In the genomic region with DNA sequence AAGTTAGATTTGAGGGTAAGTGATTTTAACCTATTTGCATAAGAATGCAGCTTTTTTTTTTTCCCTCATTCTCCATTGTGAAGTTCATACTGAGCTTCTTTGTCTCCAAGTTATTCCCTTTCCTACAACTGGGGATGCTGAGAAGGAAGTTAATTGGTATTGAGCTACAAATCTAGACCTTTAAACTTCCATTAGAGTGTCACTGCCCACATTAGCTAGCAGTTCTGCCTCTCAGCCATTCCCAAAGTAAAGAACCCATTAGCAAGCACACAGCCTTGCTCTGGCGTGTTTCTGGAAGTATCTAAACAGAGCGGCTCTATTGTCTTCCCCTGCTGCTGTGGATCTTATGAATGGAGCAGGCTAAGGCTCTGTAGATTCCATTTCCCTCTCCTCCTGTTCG, we compare ENCODE assay signal across 21 mouse cellular contexts.
DNase-seq lines count a peak whose midpoint lies in the region; ATAC-seq and TF ChIP-seq lines count a peak whose summit lies in the region.
"Had no signal": no experiment of that assay in that cellular context is flagged by ENCODE, and none has a peak within 500 bp of the region (broad histone marks: within the 10 kb centered on the region; RNA-seq: fewer than 3 reads in every experiment).

No protein-coding gene starts in this region.

- ATAC-seq in neural tube, embryonic 15.5 days (ENCODE audit: low FRiP score) = no peak
- ATAC-seq: liver, embryonic 12.5 days had no signal

- no peaks in the 10 kb centered on the region for H3K36me3 ChIP-seq in neural tube, embryonic 15.5 days
- H3K36me3 ChIP-seq in heart, embryonic 10.5 days = no peaks in the 10 kb centered on the region
- H3K36me3 ChIP-seq: forebrain, embryonic 12.5 days; limb, embryonic 12.5 days; stomach, embryonic 15.5 days had no signal

- no peak overlapping the region for H3K4me3 ChIP-seq in layer of hippocampus, adult 2 months
- H3K4me3 ChIP-seq in neural tube, embryonic 15.5 days (replicated peaks) = no peak overlapping the region
- no peak overlapping the region for H3K4me3 ChIP-seq in heart, embryonic 10.5 days
- H3K4me3 ChIP-seq: forebrain, embryonic 12.5 days; limb, embryonic 12.5 days; liver, embryonic 12.5 days; stomach, embryonic 15.5 days had no signal

- peaks cover 13% of the 10 kb centered on the region for H3K4me1 ChIP-seq in neural tube, embryonic 15.5 days
- H3K4me1 ChIP-seq in heart, embryonic 10.5 days = peaks cover 32% of the 10 kb centered on the region

- no peak for TF ChIP-seq CTCF in layer of hippocampus, adult 2 months (conservative IDR thresholded peaks at IDR 0.05)

- no peak for DNase-seq in layer of hippocampus, adult 2 months (ENCODE audit: low spot score in 2 of 2)
- no peak for DNase-seq in layer of hippocampus, postnatal 10 days (ENCODE audit: low spot score in 2 of 2)
- DNase-seq in Muller cell, postnatal 12 days (ENCODE audit: inconsistent ontology term) = peak; percentile 56
- peak; percentile 13 for DNase-seq in ZHBTc4 (ENCODE audit: low read depth, low spot score)
- DNase-seq in heart, embryonic 10.5 days (ENCODE audit: low spot score) = no peak
- no peak for DNase-seq in lung, postnatal 14 days
- DNase-seq: adrenal gland, postnatal 25 days; cerebellum, adult 11 months; cerebellum, adult 9-11 months; kidney, adult 8-10 months; kidney, postnatal 10 days; lung, adult 2 months; right cerebral cortex, adult 18-20 months; thymus, postnatal 36 days had no signal

- H3K27ac ChIP-seq in layer of hippocampus, adult 2 months = peak overlapping the region; percentile 53; the same call in 1 of the 2 replicates
- 0 out of 2 replicates have a peak overlapping the region, but pooled peaks have one; percentile 23 for H3K27ac ChIP-seq in neural tube, embryonic 15.5 days (replicated peaks)
- no peak overlapping the region for H3K27ac ChIP-seq in heart, embryonic 10.5 days
- H3K27ac ChIP-seq: forebrain, embryonic 12.5 days; limb, embryonic 12.5 days; liver, embryonic 12.5 days; stomach, embryonic 15.5 days had no signal

- no peak overlapping the region for H3K9ac ChIP-seq in neural tube, embryonic 15.5 days (replicated peaks)
- H3K9ac ChIP-seq: forebrain, embryonic 12.5 days; limb, embryonic 12.5 days; liver, embryonic 12.5 days; stomach, embryonic 15.5 days had no signal

- H3K9me3 ChIP-seq in neural tube, embryonic 15.5 days (replicated peaks) = no peaks in the 10 kb centered on the region
- H3K9me3 ChIP-seq in heart, embryonic 10.5 days = no peaks in the 10 kb centered on the region
- H3K9me3 ChIP-seq: forebrain, embryonic 12.5 days; limb, embryonic 12.5 days; liver, embryonic 12.5 days; megakaryocyte, embryonic 14.5 days; stomach, embryonic 15.5 days had no signal

- no peak overlapping the region for H3K4me2 ChIP-seq in neural tube, embryonic 15.5 days
- H3K4me2 ChIP-seq: forebrain, embryonic 12.5 days; heart, embryonic 11.5 days; limb, embryonic 12.5 days; liver, embryonic 12.5 days; stomach, embryonic 15.5 days had no signal

- 23% methylated on average over 3 of the region's 3 CpGs for WGBS in neural tube, embryonic 15.5 days
- 66% methylated on average over 3 of the region's 3 CpGs for WGBS in heart, embryonic 10.5 days

- H3K27me3 ChIP-seq in neural tube, embryonic 15.5 days (replicated peaks) = no peaks in the 10 kb centered on the region
- H3K27me3 ChIP-seq in heart, embryonic 10.5 days (ENCODE audit: insufficient read depth, poor library complexity, severe bottlenecking) = 0 out of 2 replicates have a peak, but pooled peaks cover 4% of the 10 kb centered on the region
- H3K27me3 ChIP-seq: limb, embryonic 12.5 days; liver, embryonic 12.5 days; stomach, embryonic 15.5 days had no signal

Comparison
In these comparisons a context has a peak if more than half of its experiments do, and no peak if none do; other contexts are left out.
1. DNase-seq: peak in Muller cell, postnatal 12 days (single experiment) and ZHBTc4 (single experiment); none in layer of hippocampus, adult 2 months (0 of 2), layer of hippocampus, postnatal 10 days (0 of 2), heart, embryonic 10.5 days (single experiment) and lung, postnatal 14 days (single experiment).